Mouse (Mus musculus) spleen, postnatal 14 days (tissue): ENCODE data around the gene Gtf2ird1.
A peak's percentile ranks its signal among the peaks of the same experiment; 100 is the strongest.
"Not testable (repeated sequence)": the region's sequence is repeated elsewhere in the genome, so short reads cannot be mapped to it uniquely, and the experiment has no call there.

Experiments used
- DNase-seq, 2 experiments: peaks; one replicate each; pipeline ENCODE4 v3.0.0; 2021 to 2022; ENCODE audit warnings: low spot score in 2 of 2

Gtf2ird1 gene

GRCm38 (mm10) chr5:134410307-134410836 is 46.1 kb downstream of the Gtf2ird1 start:
- no peak for DNase-seq

DNA sequence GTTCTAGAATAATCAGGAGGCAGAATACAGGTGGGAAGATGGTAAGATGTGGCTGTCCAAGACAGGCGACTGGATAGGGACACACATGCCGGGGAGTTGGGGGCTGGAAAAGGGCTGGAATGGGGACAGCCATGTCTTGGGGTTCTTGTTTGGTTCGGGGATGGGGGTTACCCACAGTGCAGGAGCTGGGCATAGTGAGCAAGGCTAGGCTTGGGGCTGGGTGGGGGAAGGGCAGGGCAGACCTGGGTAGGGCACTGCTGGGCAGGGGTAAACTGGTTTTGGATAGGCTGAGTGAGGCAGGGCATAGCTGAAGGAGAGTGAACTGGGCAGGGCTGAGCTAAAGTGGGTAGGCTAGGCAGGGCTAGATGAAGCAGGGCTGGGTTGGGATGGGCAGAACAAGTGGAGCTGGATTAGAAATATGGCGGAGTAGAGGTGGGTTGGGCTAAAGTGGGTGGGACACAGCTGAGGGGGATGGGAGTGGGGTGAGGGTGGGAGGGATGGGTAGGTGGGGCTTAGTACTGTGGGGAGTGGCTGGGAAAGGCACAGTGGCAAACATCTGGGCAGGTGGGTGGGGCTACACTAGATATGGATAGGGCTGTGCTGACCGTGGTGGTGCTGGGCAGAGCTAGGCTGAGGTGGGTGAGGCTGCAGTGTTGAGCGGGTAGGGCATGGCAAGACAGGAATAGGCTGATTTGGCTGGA is 46.8 kb downstream of the Gtf2ird1 start:
- DNase-seq = no peak

- no peak for DNase-seq
Observed at GRCm38 (mm10) chr5:134408119-134408518, 48.4 kb downstream of the Gtf2ird1 start.

DNA sequence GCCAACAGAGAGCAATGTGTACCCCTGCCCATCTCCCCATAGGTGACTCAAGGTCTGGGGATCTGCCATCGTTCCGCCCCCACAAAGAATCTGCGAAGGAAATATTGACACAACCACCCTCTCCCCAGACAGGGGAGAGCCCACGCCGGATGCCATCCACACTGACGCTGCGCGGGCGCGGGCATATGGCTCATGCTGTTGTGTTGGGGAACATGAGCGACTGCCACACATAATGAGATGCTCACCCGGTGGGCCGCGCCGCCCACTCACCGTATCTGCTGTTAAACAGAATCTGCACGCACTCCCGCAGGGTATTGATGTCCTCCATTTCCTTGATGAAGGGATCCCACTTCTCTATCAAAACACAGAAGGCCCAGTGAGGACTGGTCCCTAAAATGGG is 54.7 kb downstream of the Gtf2ird1 start:
- DNase-seq = no peak

GRCm38 (mm10) chr5:134397434-134398163 is 58.9 kb downstream of the Gtf2ird1 start:
- no peak for DNase-seq

DNA sequence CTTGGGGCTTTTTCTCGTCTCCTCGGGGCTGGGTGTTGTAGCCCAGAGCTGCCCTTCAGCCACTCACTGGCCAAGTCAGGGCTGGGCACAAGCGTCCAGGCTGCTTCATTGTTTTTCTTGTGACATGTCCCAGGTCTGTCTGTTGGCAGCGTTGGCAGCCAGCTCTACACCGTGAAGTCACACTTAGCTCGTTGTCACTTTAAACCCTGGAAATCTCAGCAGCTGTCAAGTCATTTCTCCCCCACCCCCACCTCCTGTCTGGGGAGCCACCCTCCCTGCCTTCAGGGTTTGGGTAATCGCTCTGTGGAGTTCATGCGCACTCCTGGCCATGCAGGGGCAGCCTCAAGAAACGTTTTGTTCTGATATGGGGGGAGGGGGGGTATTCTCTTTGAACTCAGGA is 60.0 kb downstream of the Gtf2ird1 start:
- no peak for DNase-seq

- peak in 1 of 2 experiments; percentile 28 for DNase-seq
Observed at GRCm38 (mm10) chr5:134394624-134395023, 61.9 kb downstream of the Gtf2ird1 start.

GRCm38 (mm10) chr5:134393624-134394023 is 62.9 kb downstream of the Gtf2ird1 start:
- no peak for DNase-seq

DNA sequence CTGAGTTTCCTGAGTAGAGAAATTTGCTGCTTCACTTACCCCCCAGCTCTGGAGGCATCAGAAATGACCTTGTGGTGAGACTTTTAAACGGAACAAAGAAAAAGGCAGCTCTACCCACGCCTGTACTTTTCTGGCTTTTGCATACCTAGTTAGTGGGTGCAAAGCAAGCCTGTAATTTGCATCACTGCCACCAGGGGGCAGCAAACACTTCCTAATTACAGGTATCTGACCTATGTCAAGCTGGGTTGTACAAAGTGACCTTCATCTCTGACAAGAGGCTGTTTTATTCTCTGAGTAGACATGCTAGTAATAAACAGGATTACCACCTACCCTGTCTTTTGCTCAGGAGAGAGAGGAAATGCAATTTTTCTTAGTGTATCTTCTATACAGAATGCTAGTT is 71.4 kb downstream of the Gtf2ird1 start:
- peak; percentile 41 to 65 for DNase-seq

DNA sequence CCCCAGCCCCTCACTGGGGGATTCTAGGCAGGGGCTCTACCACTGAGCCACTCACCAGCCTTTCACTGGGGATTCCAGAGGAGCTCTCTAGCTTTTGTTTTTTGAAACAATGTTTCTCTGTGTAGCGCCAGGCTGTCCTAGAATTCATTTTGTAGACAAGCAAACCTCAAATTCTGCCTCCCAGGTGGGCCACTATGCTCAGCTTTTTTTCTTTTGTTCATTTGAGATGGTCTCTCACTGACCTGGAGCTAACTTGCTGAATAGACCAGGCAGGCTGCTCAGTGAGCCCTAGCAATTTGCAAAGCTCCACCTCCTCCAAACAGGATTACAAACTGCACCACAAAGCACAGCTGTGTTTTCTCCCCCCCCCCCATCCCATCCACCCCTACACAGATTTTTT is 81.3 kb downstream of the Gtf2ird1 start:
- no peak for DNase-seq

- DNase-seq = no peak
Observed at GRCm38 (mm10) chr5:134374546-134374945, 82.0 kb downstream of the Gtf2ird1 start.

DNA sequence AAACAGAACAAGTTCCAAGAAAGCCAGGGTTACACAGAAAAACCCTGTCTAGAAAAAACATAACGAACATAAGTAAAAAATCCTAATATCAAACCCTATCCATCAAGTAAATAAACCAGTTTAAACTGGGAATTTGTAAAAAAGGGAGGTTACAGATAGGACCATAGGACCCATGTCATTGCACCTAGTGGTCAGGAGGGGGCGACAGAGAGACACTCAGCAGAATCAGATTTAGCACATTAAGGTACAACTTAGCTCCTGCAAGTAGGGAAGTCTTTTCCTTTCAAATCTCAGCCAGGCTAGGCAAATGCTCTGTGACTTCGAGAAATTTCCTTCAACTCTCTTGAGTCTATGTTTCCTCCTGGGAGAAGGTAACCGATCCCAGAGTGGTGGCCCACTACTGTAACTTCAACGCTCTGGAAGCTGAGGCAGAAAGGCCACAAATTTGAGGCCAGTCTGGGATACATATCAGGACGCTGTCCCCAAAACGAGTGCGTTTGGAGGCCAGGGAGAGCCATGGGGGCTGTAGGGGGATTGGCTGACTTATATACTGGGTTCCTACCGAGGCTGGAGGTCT is 82.5 kb downstream of the Gtf2ird1 start:
- peak in 1 of 2 experiments; percentile 20 for DNase-seq

DNA sequence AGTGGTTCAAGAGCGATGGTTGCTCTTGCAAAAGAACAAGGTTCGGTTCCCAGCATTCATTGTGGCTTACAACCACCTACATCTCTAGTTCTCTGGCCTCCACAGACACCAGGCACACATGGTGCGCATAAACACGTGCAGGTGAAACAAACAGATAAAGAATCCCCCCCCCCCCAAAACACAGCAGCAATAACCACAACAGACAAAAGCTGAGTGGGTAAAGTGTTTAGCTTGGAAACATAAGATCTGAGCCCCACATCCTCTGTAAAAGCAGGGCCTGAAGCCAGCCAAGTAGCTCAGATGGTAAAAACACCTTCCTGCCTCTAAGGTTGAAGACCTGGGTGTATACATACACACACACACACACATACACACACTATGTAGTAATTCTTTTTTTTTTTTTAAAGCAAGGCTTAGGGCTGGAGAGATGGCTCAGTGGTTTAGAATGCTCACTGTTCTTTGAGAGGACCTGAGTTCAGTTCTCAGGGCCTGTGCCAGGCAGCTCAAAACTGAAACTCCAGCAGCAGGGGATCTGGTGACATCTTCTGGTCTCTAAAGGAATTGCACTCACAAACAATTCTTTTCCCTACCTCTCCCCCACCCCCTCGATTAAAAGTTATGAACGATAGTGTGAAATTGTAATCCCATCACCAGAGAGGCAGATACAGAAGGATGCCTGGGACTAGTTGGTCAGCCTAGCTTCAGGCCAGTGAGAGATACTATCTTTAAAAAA is 83.4 kb downstream of the Gtf2ird1 start:
- no peak for DNase-seq

DNA sequence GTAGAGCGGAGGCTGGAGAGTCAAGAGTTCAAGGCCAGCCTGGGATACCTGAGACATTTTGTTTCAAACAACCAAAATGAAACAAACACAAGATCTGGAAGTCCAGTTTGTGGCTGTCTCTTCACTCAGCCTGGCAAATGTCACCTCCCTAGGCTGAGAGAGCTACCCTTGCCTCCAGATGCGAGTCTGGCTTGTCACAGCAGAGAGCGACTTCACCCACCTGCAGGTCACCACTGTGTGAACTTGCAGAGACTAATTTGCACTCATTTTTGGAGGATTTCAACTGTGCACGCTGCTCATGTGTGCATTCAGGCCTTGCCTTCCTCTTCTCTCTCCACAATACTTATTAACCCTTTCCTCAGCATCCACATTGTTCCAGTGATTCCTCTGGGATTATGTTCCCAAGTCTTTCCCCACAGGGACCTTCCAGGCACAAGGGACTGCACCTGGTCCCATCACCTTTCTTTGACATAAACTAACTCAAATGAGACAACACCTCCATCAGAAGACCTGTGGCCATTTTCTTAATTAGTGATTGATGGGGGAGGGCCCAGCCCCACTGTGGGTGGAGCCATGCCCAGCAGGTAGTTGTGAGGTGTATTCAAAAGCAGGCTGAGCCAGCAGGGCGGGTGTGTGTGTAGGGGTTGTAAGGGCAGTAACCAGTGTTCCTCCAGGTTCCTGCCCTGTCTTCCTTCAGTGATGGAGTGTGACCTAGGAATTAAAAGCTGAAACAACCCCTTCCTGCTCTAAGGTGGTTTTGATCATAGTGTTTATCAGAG is 84.8 kb downstream of the Gtf2ird1 start:
- DNase-seq = no peak

GRCm38 (mm10) chr5:134370831-134371230 is 85.7 kb downstream of the Gtf2ird1 start:
- no peak for DNase-seq

DNA sequence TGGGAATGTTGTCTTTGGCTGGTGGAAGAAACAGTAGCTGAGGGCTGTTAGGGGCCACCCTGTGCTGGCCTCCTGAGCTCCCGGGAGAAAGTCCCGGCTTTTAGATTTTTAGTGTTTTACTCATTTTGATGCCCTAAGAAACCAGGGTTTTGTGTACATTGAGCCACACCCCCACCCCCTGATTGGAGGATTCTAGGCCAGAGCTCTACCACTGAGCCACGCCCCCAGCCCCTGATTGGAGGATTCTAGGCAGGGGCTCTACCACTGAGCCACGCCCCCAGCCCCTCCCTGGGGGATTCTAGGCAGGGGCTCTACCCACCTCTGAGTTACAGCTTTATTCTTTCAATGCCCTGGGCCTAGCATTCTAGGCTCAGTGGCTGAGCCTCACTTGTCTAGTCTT is 97.4 kb downstream of the Gtf2ird1 start:
- no peak for DNase-seq

- not testable (repeated sequence) for DNase-seq
Observed at GRCm38 (mm10) chr5:134355372-134355771, 101.1 kb downstream of the Gtf2ird1 start.

GRCm38 (mm10) chr5:134353117-134353516 is 103.4 kb downstream of the Gtf2ird1 start:
- no peak for DNase-seq

DNA sequence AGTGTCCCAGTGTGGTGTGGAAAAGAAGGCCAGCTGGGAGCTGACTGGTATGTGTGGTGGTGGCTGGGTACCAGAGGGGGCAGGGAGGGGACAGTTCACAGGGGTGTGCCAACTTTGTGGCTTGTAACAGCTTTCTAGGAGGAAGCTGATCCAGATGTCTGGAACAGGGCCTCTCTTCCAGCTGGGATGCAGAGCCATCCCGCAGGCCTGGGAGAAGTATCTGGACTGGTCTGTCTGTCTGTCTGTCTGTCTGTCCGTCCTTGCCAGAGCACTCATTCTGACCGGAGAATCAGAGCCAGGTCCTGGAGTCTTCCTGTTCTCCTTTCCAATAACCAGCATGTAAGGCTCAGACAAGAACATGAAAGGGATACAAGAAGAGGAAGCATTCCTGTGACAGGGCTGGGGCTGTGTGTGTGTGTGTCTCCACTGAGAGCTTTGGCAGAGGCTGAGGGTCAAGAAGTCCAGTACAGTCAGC is 104.0 kb downstream of the Gtf2ird1 start:
- no peak for DNase-seq

DNA sequence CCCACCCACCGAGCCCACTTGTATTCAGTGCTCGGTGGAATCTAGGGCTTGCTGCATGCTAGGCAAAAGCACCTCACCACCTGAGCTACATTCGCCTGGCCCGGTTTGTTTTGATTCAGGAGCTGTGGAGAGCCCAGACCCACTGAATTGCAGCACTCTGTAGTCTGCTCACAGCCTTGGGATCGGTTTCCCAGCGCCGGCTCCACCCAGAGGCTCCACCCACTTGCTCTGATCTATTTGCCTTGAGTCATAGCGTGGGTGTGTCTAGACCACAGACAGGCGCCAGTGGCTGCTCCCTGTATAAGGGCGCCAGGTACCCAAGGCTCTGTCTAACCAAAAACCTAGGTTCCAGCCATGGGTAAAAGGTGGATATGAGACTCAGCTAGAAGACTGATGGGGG is 105.9 kb downstream of the Gtf2ird1 start:
- no peak for DNase-seq

GRCm38 (mm10) chr5:134347066-134347465 is 109.5 kb downstream of the Gtf2ird1 start:
- no peak for DNase-seq
